Mouse (Mus musculus): ENCODE results near the gene E330034G19Rik.
"Not testable (repeated sequence)": the region's sequence is repeated elsewhere in the genome, so short reads cannot be mapped to it uniquely, and the experiment has no call there.

Gene E330034G19Rik

GRCm38 (mm10) chr14:24292914-24293313 lies at the start of gene E330034G19Rik:
E330034G19Rik (plus strand) TSS chr14:24293214.
- no peak for ATAC-seq (ENCODE audit: insufficient number of reproducible peaks, low FRiP score, low TSS enrichment)

DNA sequence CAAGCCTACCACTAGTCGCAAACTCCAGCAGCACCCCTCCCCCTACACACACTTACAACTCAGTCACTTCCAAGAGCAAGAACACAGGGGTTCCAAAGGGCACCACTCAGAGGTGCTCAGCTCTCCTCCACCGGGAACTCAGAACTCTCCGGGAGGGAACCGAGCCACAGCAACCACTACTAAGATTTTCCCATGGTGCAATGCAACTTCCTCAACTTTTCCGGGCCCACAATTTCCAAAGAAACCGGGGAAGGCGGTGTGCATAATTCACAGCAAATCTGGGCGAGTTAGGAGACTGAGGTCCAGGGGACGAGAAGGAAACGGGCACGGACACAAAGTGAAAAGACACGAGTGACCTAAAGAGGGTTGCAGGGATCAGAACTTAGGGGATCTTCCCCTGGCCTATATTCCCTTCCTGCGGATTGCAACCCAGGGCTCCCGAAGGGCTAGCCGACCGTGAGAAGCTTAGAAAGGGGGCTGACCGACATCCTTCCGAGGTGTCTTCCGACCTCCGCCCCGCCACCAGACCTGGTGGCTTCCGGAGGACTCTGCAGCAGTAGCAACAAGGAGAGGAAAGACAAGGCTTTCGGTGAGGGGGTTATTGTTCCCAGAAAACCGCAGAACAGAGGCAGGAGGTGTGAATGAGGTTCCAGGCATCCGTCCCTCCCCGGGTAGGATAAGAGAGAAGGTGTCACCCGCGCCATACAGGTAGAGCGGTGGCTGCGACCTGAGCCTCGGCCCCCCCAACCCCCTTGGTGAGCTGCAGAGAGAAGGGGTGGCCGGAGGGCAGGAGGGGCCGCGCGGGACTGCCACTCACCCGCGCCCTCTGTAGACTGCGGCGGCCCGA lies 48.5 kb upstream of the E330034G19Rik start:
- ATAC-seq (ENCODE audit: insufficient number of reproducible peaks, low FRiP score, low TSS enrichment), result peak; percentile 15; the same call in 1 of the 2 replicates

- peak; percentile 76 for ATAC-seq (ENCODE audit: insufficient number of reproducible peaks, low FRiP score, low TSS enrichment)
These were observed 47.6 kb upstream of the E330034G19Rik start, which contains the start of gene Dlg5 for GRCm38 (mm10) chr14:24245177-24246081. Dlg5 (minus strand) TSS chr14:24245920.

GRCm38 (mm10) chr14:24249926-24250325 lies 43.1 kb upstream of the E330034G19Rik start:
- ATAC-seq (ENCODE audit: insufficient number of reproducible peaks, low FRiP score, low TSS enrichment), result no peak

- ATAC-seq (ENCODE audit: insufficient number of reproducible peaks, low FRiP score, low TSS enrichment), result no peak
These were observed 41.7 kb upstream of the E330034G19Rik start for GRCm38 (mm10) chr14:24251326-24251725.

DNA sequence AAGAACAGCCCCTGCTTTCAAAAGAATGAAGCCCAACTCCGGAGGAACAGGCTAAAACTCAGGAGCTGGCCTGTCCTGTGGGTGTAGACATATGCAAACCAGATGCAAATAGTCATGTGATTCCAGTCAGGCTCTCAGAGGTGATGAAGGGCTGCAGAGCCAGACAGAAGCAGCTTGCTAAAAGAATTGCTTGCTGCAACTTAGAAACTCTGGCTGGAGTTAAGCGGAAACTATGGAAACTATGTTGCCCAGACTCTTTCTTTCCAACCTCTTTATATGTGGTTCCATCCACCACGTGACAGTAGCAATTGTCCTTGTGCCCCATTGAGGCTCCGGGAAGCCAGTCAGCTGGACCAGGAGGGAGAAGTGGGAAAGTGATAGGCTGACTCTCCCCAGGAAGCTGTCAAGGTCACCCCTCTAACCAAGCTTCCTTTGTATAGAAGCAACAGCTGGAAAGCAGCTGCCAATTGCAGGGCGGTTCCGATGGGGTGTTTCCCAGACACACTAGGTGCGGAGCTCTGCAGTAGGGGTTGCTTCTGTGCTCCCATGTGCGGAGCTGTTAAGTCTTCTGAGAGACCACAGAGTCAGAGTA lies 39.3 kb upstream of the E330034G19Rik start:
- ATAC-seq (ENCODE audit: insufficient number of reproducible peaks, low FRiP score, low TSS enrichment), result no peak

DNA sequence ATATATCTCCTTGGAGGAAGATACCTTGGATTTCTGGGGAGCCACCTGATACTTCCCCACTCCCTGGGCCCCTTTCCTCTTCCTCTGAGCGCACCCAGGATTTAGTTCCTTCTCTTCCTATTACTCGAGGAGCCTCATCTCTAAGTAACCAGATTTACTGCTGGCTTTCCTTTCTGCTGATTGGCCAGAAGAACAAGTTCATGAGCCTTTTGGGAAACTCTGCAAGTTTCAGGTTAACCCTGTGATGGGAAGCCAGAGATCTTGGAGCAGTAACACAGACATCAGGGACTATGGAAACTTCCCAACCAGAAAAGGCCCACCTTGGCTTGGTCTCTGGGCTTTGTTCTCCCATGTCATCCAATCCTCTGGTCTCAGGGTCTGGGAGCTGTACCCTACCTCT lies 37.1 kb upstream of the E330034G19Rik start:
- no peak for ATAC-seq (ENCODE audit: insufficient number of reproducible peaks, low FRiP score, low TSS enrichment)

GRCm38 (mm10) chr14:24260391-24260790 lies 32.6 kb upstream of the E330034G19Rik start:
- ATAC-seq (ENCODE audit: insufficient number of reproducible peaks, low FRiP score, low TSS enrichment), result no peak

DNA sequence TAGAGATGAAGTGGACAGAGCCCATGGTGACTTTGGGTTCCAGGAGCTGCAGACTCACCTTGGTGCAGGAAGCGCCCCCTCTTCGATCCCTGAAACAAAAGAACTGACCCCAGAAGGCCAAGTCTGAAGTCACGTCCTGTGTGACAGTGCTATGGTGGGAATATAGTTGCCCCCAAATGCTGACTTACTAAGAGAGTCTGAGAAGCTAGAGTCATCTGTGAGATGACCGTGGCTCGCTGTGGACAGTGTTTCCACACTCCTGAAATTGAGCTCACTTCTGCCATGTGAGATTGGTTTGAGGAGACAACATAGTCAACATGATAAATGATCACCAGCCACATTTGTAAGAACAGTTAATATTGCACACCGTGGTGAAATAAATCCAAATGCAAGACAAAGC lies 30.6 kb upstream of the E330034G19Rik start:
- no peak for ATAC-seq (ENCODE audit: insufficient number of reproducible peaks, low FRiP score, low TSS enrichment)

GRCm38 (mm10) chr14:24262915-24263314 lies 30.1 kb upstream of the E330034G19Rik start:
- no peak for ATAC-seq (ENCODE audit: insufficient number of reproducible peaks, low FRiP score, low TSS enrichment)

GRCm38 (mm10) chr14:24269571-24269970 lies 23.4 kb upstream of the E330034G19Rik start:
- no peak for ATAC-seq (ENCODE audit: insufficient number of reproducible peaks, low FRiP score, low TSS enrichment)

- 0 out of 2 replicates have a peak, but pooled peaks have one; percentile 26 for ATAC-seq (ENCODE audit: insufficient number of reproducible peaks, low FRiP score, low TSS enrichment)
These were observed 19.4 kb upstream of the E330034G19Rik start for GRCm38 (mm10) chr14:24273575-24273974.

- no peak for ATAC-seq (ENCODE audit: insufficient number of reproducible peaks, low FRiP score, low TSS enrichment)
These were observed 17.5 kb upstream of the E330034G19Rik start for GRCm38 (mm10) chr14:24275534-24275933.

- ATAC-seq (ENCODE audit: insufficient number of reproducible peaks, low FRiP score, low TSS enrichment), result no peak
These were observed 11.7 kb upstream of the E330034G19Rik start for GRCm38 (mm10) chr14:24281278-24281677.

- ATAC-seq (ENCODE audit: insufficient number of reproducible peaks, low FRiP score, low TSS enrichment), result no peak
These were observed 10.7 kb upstream of the E330034G19Rik start for GRCm38 (mm10) chr14:24282276-24282675.

- no peak for ATAC-seq (ENCODE audit: insufficient number of reproducible peaks, low FRiP score, low TSS enrichment)
These were observed 6.9 kb upstream of the E330034G19Rik start for GRCm38 (mm10) chr14:24286136-24286535.

DNA sequence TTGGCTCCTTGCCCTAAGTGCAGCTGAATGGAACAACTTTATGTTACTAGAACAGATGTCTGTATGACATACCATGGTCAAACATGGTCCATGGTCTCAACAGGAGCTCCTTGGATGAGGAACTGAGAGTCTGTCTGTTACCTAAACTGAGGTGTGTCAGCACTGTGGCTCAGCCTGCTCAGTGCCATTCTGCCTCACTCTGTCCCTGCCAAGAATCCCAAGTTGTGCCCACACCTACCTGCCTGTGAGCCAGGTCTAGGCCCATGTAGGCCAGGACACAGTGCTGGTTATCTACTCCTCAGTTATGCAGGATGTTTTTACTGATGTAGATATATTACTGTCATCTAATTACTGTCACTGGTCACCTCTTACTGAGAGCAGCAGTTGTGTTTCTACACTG lies 2.3 kb upstream of the E330034G19Rik start:
- ATAC-seq (ENCODE audit: insufficient number of reproducible peaks, low FRiP score, low TSS enrichment), result no peak

DNA sequence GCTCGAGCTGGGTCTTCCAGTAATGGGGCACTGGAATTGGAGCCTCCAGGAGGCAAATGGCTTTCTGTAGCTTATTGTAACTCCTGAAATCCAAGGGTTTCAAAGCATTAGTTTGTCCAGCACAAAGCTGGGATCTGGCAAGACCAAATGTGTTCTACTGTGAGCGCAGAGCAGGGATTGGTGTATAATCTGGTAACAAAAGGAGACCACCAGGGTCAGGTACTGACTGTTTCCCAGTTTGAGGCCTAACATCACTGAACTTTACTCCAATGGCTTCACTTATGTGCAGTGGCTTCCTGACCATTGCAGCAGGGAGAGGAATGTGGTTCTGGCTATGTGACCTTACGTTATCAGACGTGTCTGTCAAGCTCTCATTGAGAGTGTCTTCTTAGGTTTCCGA lies 617 bp downstream of the E330034G19Rik start:
- no peak for ATAC-seq (ENCODE audit: insufficient number of reproducible peaks, low FRiP score, low TSS enrichment)

- ATAC-seq (ENCODE audit: insufficient number of reproducible peaks, low FRiP score, low TSS enrichment), result not testable (repeated sequence)
These were observed 9.1 kb downstream of the E330034G19Rik start for GRCm38 (mm10) chr14:24302126-24302525.

DNA sequence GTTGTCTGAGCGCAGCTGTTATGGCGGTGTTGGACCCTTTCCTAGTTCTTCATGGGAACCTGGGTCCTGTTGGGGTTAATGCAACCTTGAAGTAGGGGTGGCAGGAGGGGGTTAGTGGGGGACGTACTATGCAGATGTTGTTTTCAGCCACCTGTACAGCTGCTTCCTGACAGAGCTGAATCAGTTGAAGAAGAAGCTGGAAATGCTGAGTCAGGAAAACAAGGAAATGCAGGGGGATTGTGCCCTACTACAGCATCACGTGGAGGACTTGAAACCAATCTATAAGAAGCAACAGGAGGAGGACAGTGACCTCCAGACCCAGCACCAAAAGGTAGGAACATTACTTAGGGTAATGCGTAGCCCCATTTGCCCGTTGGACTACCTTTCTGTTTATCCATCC lies 13.7 kb downstream of the E330034G19Rik start:
- no peak for ATAC-seq (ENCODE audit: insufficient number of reproducible peaks, low FRiP score, low TSS enrichment)

DNA sequence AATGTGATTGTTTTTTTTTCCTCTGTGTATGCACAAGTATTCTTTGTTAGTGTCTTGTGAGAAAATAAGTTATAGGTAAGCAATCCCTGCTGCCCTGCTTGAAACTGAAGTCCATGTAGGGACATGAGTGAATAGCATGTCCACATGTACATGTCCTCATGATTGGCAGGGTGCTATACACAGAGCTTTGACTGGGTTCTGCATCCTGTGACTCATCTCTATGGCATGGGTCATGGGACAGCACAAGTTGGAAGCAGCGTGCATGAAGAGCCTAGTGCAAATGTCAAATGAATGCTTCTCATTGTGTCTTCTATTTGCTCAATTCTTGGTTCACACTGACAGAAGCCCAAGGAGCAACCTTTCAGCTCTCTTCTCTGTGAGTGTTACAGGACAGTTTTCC lies 14.1 kb downstream of the E330034G19Rik start:
- ATAC-seq (ENCODE audit: insufficient number of reproducible peaks, low FRiP score, low TSS enrichment), result no peak

All from cerebellum, adult (tissue).